Mouse (Mus musculus) embryonic facial prominence, embryonic 15.5 days (tissue): ENCODE measurements around the gene A1cf. TPM values are rescaled to one million over a fixed set of nuclear protein-coding genes. Genes with fewer than 3 reads are reported as not detected.

Experiments used
- polyA plus RNA-seq: library from polyadenylated mRNA; unstranded; fragments of >200 nt; fragmentation: Nextera tagmentation; extraction: Ambion mirVana; gene quantifications from 2 replicates; pipeline ENCODE4 v1.2.1, GENCODE M21; 2015

A1cf gene
- polyA plus RNA-seq, 1 experiment from 2014 or later: not detected

Other genes with a start within 250 kb of the A1cf start
- 9.6 and 11.4 TPM in 2 replicates for gene Prkg1, start 103.7 kb upstream of the A1cf start, polyA plus RNA-seq
- 3.1 and 3.4 TPM in 2 replicates for gene Asah2, start 239.4 kb downstream of the A1cf start, polyA plus RNA-seq